Mouse (Mus musculus) retina, postnatal 1 day (tissue): ENCODE results near the gene Gm5129.
A peak's percentile ranks its signal among the peaks of the same experiment; 100 is the strongest.

Source experiments
- DNase-seq: peaks from one replicate; pipeline ENCODE4 v3.0.0-alpha.2; 2012

The Gm5129 gene

DNA sequence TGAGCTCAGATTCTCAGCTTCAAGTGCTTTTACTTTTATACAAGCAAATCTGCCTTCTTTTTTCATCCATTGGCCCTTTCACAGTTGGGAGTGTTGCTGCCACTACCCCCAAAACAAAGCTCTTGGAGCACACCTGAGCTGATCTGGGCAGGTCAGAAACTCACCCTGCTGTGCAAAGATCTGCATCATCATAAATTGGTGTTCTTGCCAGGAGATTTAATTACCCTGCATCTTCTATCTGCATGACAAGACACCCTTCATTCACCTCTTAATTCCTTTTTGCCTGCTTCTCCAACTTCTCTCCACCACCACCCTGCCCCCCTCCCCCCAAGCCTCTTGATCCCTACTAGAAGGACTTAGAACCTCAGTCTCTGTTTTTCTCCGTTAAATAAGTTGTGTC is 14.6 kb downstream of the Gm5129 start:
- no peak for DNase-seq

DNA sequence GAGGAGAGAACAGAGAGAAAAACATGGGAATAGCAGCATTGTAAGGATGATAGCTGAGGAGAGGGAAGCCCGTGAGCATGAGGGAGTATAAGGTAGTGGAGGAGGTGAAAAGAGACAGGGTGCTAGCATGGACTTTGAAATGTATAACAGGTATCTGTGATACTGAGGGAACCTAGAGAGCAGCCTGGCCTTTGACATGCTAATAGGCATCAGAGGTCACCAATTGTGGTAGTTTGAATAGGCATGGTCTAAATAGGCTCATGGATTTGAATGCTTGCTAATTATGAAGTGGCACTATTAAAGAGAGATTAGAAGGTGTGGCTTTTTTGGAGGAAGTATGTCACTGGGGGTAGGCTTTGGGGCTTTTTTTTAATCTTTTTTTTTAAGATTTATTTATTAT is 22.8 kb downstream of the Gm5129 start:
- DNase-seq, result no peak

DNA sequence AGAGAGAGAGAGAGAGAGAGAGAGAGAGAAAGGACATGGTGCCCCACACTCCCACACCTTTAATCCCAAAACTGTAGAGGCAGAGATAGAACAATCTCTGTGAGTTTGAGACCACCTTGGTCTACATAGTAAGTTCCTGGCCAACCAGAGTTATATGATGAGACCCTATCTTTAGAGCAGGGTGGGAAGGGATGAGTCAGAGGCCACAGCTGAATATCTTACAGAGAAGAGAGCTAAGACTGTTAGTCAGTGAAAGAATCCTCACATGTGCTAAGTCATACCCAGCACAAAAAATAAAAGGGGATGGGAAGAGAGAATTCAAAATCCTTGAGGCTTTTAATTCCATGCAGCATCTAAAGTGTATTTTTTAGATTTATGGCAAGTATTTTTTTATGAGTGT is 24.1 kb downstream of the Gm5129 start:
- DNase-seq, result no peak

DNA sequence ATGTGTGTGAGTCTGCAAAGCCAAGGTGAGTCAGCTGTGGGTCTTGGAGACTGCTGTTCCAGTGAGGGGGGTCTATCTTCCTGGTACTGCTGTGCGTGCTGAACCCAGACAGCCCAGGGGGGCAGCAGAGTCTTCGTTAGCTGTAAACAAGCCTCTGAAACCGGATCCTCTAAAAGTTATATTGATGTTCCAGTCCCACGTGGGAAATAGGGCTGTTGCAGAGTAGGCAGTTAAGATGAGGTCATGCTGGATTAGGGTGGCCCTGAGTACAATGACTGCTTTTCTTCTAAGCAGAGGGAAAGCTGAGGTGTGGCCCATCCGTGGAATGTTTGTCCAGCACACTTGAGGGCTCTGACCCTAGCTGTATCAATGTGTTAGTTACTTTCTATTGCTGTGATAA is 27.5 kb downstream of the Gm5129 start:
- peak; percentile 35 for DNase-seq

DNA sequence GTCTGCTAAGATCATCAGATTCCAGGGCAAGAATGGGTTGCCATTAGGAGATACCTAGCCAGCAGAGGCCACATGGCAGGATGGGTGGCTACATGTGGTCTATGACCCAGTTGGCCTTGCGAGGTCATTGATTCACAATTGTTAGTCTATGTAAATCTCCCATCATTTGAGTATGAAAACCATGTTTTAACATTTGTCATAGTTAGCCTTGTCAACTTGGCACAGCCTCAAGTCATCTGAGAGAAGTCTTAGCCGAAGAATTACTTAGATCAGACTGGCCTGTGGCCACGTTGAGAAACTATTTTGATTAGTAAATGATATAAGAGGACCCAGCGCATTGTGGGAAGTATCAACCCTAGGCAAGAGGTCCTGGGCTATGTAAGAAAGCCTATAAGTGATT is 28.5 kb downstream of the Gm5129 start:
- DNase-seq, result no peak

DNA sequence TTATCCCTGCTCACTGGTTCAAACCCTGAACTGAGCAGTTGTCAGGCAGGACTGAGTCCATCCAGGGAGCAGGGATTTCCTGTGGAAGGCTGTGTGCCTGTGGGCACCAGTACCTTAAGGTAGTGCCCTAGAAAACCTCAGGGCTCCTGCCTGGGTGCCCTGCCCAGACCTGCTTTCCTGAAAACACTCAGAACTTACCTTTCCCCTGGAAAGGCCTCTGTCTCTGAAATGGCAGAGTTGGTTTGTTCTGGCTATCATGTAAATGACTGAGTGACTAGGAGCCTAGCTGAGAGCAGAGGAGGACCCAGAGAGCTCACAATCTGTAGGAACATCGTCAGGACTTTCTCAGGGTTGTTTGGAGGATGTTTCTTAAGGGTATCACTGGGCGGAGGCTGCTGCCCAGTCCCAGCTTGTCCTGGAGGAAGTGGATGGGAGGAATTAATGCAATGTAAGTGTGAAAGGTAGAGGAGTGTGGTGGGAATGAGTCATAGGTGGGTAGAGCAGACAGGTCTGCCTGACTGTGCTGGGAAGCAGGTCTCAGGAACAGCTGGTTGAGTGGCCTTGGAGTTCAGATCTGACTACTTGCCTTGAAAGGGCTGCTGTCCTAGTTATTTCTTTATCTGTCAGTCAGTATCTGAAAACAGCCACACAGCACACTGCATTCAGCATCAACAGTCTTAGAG is 36.1 kb downstream of the Gm5129 start:
- no peak for DNase-seq

DNA sequence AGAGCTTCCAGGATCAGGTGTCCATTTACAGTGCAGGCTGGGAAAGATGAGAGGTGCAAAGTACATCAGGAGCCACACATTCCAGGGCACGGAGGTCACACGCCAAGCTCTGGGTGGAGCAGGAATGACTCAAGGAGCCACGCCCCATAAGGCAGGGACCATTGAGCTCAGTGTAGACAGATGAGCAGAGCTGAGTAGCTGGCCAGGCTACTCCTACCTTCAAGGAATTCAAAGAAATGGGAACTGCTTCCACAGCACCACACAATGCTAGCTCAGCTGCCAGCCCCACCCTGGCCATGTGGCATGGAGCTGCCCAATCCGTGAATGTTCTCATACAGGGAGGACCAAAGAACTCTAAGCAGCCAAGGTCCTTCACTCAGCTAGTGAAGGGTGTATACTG is 37.2 kb downstream of the Gm5129 start:
- no peak for DNase-seq

DNA sequence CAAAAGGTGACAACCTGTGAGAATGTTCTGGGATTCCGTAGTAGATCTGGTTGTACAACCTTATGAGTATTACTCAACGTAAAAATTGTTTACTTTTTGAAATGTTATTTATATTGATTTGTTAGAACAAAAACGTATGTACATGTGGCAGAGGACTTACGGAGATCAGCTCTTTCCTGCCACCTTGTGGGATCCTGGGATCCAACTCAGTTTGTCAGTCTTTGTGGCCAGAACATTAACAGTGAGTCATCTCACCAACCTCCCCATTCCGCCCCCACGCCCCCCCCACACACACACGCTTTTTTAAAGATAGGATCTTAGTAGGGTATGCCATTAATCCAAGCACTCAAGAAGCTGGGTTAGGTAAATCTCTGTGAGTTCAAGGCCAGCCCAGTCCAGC is 47.4 kb downstream of the Gm5129 start:
- DNase-seq, result no peak

DNA sequence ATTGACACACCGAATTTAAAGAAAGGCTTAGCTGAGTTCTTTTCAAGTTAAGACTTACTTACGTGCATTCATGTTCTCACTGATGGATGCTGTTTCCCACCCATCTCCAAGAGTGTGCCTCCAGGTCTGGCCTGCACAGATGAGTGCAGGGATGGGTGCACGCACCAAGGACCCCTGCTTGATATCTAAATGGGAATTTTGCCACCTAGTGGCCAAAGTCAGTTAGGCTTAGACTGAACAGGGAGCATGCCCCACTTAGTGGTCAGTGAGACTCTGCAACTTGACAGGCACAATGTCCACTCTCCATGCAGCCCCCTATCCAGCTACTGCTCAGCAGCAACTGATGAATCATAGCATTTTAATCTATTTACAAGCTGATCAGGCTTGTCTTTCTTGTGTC is 48.1 kb downstream of the Gm5129 start:
- DNase-seq, result peak; percentile 80
